Mouse (Mus musculus) thymus, postnatal 14 days (tissue): ENCODE results near the gene Tnni2.

Source experiments
- DNase-seq: peaks from one replicate; pipeline ENCODE4 v3.0.0; 2021

Tnni2 gene

GRCm38 (mm10) chr7:142462190-142462589 is 20.6 kb downstream of the Tnni2 start:
- DNase-seq: peak; percentile 51

DNA sequence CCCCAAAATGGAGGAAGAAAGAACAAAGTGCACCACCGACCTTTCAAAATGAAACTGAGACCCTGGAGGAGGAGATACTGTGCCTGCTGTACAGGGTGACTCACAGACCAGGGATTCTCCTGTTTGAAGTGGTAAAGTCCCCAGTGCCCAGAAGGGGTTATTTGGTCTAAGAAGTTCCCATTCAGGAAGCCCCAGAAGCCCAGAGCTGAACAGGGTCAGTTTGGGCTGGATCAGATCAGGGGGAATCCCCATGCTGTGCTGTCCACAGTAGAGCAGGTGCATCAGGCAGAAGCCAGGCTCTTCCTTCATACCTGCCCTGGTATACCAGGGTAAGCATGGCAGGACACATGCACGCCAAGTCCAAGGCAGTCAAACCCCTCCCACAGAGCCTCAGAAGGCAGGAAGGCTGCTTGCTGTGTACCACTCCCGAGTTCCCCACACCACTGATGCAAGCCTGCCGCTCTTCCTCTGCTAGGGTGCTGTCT is 21.0 kb downstream of the Tnni2 start:
- peak; percentile 56 for DNase-seq

DNA sequence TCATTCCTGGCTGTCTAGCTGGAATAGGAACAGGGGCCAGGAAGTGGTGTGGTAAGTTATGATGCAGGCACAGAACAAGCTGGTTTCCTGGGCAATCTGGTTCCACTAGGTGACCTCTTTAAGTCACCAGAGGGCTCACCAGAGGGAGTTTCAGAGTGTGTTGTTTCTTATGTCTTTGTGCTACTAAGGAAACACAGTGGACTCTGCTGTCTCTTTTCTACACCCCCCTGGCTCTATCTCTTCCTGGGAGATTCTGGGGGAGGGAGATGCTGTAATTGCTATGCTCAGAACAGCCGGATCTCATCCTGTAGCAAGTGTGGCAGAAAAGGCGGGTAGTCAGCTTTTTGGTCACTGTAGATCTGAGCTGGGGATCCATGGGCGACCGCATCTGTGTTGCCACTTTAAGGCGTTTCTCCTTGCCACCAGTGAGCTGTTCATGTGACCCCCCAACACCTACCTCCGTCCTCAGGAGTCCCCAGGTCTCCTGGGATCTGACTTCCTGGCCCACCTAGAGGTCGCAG is 28.6 kb downstream of the Tnni2 start:
- no peak for DNase-seq

- no peak for DNase-seq
Measured at GRCm38 (mm10) chr7:142470808-142471413, 29.3 kb downstream of the Tnni2 start.

DNA sequence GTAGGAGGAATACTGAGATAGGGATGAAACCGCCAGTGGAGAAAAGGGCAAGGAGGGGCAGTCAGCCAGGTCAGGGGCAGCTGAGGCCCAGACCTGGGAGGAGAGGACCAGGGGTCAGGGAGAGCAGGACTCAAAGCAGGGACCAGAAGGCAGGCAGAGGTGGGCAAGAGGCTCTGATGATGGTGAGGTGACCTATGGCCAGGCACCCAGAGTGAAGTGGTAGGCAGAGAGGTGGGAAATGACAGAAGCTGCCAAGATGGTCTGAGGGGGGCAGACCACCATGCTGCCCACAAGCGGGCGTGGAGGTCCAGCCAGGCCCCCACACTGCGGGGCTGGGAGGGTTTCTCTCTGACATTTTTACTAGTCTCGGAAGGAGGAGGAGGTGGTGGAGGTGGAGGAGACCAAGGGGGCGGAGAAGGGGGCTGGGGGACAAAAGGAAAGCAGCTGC is 29.8 kb downstream of the Tnni2 start:
- DNase-seq: no peak

- no peak for DNase-seq
Measured at GRCm38 (mm10) chr7:142471884-142472570, 30.4 kb downstream of the Tnni2 start.

- DNase-seq: no peak
Measured at GRCm38 (mm10) chr7:142472936-142473335, 31.3 kb downstream of the Tnni2 start.

DNA sequence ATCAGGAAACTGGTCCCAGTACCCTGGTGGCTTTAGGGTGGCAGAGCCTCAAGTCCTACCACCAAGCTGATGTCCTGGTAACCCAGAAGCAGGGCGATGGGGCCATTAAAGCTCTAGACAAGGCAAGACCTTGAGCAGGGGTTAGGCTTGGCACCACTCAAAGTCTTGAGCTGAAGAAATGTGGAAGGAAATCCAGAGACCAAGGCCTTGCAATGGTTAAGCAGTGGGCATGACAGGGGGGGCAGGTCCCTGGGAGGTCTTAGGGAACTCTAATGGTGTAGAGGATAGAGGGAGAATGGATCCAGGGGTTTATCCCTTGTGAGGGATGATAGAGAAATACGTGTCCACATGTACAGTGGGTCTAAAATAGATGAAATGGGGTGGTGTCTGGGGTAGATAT is 31.9 kb downstream of the Tnni2 start:
- no peak for DNase-seq

GRCm38 (mm10) chr7:142474799-142475198 is 33.2 kb downstream of the Tnni2 start:
- no peak for DNase-seq

DNA sequence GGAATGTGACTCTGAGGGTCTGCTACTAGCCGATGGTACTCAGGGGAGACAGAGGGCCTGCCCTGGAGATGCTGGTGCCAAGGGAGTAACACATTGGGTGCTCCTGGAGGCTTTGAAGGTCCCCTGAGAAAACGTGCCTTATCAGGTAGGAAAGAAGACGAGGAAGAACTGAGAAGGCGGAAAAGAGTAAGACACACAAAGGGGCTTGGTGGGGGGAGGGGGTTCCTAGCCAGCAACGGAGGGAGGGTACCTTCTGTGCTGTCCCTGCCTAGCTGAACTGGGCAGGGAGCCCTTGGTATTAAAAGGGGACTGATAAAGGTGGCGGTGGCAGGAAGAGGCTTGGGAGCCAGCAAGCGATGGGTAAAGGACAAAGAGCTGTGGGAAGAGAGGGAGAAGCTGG is 34.0 kb downstream of the Tnni2 start:
- no peak for DNase-seq

DNA sequence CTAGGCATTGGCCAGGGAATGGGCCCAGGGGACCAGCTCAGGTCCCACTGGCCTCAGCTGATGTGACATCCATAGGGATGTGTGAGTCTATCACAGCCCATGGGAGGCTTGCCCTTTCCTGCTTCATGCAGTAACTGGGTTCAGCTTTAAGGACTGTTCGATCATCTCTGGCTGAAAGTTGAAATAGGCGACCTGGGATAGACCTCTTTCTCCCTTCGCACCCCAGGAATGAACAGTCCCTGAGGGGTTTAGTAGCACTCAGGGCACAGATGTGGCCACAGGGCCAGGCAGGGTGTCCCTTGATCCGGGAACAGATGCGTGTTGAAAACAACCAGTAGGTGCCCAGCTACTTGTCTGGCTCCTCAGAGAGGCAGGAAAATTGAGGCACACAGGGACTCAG is 34.7 kb downstream of the Tnni2 start:
- no peak for DNase-seq

DNA sequence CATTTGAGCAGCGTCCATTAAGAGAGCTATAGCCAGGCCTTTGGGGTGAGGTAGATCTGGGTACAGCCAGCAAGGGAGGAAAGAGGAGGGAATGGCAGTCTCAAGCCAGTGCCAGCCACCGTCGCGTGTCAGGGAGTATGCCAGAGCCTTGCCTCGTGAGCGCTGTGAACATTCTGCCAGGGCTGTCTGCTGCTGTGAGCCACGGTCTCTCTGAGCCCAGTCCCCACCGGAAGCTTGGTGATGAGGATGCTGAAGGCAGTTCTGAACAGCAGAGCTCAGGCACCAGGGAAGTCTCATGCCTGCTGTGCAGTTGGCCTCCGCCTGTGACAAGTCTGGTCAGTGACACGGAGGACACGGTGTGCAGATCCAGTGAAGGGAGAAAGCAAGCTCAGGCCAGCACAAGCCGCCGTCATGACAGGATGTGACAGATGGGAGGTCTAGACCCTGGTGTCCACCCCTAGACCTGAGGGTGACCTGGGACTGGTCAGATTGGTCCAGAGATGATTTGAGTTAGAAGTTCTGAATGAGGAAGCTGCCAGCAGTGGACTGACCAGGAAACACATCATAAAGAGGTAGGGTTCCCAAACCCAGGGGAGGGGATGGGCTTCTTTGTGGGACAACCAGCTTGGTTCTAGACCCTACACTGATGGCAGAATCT is 35.3 kb downstream of the Tnni2 start:
- no peak for DNase-seq

GRCm38 (mm10) chr7:142478001-142478400 is 36.4 kb downstream of the Tnni2 start:
- no peak for DNase-seq

GRCm38 (mm10) chr7:142478574-142478973 is 37.0 kb downstream of the Tnni2 start:
- DNase-seq: no peak

DNA sequence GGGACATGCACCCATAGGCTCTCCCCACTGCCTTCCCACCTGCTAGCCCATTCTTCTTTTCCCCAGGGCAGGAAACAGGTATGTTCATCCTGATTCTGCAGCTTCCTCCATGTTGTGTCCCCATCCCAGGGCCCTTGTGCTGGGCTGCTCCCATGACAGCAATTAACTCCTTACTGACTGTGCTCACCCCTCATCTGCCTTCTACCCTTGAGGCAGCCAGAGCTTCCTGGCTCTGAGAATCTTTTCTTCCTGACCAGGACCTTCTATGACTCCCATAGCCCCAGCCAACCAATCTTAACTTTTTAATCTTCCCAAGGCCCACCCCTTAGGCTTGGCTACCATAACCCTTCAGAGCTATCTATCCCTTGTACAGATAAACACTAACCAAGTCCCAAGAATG is 37.7 kb downstream of the Tnni2 start:
- DNase-seq: no peak

GRCm38 (mm10) chr7:142479886-142480285 is 38.3 kb downstream of the Tnni2 start:
- no peak for DNase-seq

GRCm38 (mm10) chr7:142480661-142481060 is 39.1 kb downstream of the Tnni2 start:
- DNase-seq: peak; percentile 13

DNA sequence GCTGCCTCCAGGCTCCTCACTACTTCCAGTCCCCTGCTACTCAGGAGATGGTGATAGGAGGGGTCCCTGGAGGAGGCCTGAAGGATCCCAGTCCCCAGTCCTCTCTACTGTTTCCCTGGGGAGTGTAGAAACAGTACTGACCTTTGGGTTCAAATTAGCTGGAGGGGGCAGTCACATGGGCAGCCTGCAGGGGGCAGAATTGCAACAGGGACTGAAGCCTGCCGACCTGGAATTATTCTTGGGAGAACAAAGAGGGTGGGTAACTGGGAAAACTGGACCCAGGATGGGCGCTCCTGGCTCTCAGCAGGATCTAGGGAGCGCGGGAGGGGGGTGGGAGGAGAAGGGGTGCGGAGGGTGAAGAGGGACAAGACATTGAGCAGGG is 39.6 kb downstream of the Tnni2 start:
- DNase-seq: peak; percentile 67

GRCm38 (mm10) chr7:142481568-142482255 is 40.1 kb downstream of the Tnni2 start:
- DNase-seq: peak; percentile 82

DNA sequence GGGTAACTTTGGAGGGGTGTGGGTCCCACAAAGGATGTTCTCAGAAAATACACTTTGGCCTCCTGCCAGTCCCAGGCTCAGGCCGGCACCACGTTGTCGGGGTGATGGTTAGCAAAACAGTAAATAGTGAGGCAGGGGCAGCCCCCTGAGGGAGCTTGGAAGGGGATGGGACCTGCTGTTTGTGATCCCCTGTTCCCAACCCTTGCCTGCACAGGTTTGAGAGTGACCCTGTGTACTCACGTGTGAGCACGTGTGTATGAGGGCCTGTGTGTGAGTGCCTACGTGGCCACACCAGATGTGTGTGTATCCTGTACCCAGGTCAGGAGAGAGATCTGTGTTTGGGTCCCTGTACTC is 40.6 kb downstream of the Tnni2 start:
- DNase-seq: peak; percentile 20

GRCm38 (mm10) chr7:142483136-142483535 is 41.5 kb downstream of the Tnni2 start:
- no peak for DNase-seq

DNA sequence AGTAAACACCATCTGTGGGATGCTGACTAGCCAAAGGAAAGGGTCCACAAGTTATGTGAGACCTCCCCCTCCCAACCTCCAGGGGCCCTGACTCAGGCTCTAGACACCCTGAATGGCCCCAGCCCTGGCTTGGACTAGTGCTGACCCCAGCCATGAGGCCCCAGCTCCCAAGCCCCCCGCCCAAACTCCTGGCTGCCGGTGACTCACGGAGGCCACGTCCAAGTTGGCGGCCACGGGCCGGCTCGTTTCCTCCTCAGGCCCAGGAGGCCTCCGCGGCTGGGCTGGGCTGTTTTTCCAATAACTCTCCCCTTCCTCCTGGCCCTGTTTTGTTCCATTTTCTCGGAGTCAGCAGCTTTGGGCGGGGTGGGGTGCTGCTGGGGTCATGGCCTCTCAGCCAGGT is 43.2 kb downstream of the Tnni2 start:
- DNase-seq: no peak

- no peak for DNase-seq
Measured at GRCm38 (mm10) chr7:142486751-142487162, 45.1 kb downstream of the Tnni2 start.
